Mouse (Mus musculus): ENCODE results near the gene Hddc3. TPM values are rescaled to one million over a fixed set of nuclear protein-coding genes. Genes with fewer than 3 reads are reported as not detected.

Gene Hddc3
- polyA plus RNA-seq, 1 experiment = 7.2 TPM

- TF ChIP-seq CTCF (IDR thresholded peaks at IDR 0.05; ENCODE audit: extremely low read depth, insufficient read length, insufficient replicate concordance, low read depth, low read length) (no peak), POLR2A (IDR thresholded peaks at IDR 0.05; ENCODE audit: low read depth, low read length) (no peak)
- Histone ChIP-seq H3K36me3 (ENCODE audit: control insufficient read depth, insufficient read depth, low read length) (no peaks in the 10 kb centered on the region), H3K27me3 (ENCODE audit: control insufficient read depth, insufficient read depth, low read length) (no peaks in the 10 kb centered on the region), H3K27ac (ENCODE audit: insufficient read depth, low read depth, low read length) (no peak overlapping the region), H3K4me1 (ENCODE audit: control insufficient read depth, insufficient read depth, insufficient read length, low read length) (peaks cover 19% of the 10 kb centered on the region; the same call in 1 of the 2 replicates), H3K4me3 (ENCODE audit: low read depth, low read length) (peak overlapping the region; percentile 73)
- WGBS = 23% methylated on average over 19 of the region's 19 CpGs
Observed at GRCm38 (mm10) chr7:80343270-80344018, 540 bp downstream of the Hddc3 start.

- Histone ChIP-seq H3K4me3 (ENCODE audit: low read depth, low read length) (no peak overlapping the region), H3K36me3 (ENCODE audit: control insufficient read depth, insufficient read depth, low read length) (peaks cover 4% of the 10 kb centered on the region; the same call in 1 of the 2 replicates), H3K4me1 (ENCODE audit: control insufficient read depth, insufficient read depth, insufficient read length, low read length) (peaks cover 11% of the 10 kb centered on the region; the same call in 1 of the 2 replicates), H3K27ac (ENCODE audit: insufficient read depth, low read depth, low read length) (no peak overlapping the region), H3K27me3 (ENCODE audit: control insufficient read depth, insufficient read depth, low read length) (no peaks in the 10 kb centered on the region)
- TF ChIP-seq POLR2A (IDR thresholded peaks at IDR 0.05; ENCODE audit: low read depth, low read length) (no peak), CTCF (IDR thresholded peaks at IDR 0.05; ENCODE audit: extremely low read depth, insufficient read length, insufficient replicate concordance, low read depth, low read length) (no peak)
- 54% methylated on average over 9 of the region's 9 CpGs for WGBS
Observed at GRCm38 (mm10) chr7:80346173-80346572, 3.3 kb downstream of the Hddc3 start.

- 71% methylated on average over 5 of the region's 5 CpGs for WGBS
- peak overlapping the region; percentile 16 for H3K27ac ChIP-seq (ENCODE audit: insufficient read depth, low read depth, low read length)
- peaks cover 4% of the 10 kb centered on the region; the same call in 1 of the 2 replicates for H3K36me3 ChIP-seq (ENCODE audit: control insufficient read depth, insufficient read depth, low read length)
- no peak for TF ChIP-seq CTCF (IDR thresholded peaks at IDR 0.05; ENCODE audit: extremely low read depth, insufficient read length, insufficient replicate concordance, low read depth, low read length)
- TF ChIP-seq POLR2A (IDR thresholded peaks at IDR 0.05; ENCODE audit: low read depth, low read length) = no peak
- H3K4me1 ChIP-seq (ENCODE audit: control insufficient read depth, insufficient read depth, insufficient read length, low read length) = peaks cover 11% of the 10 kb centered on the region; the same call in 1 of the 2 replicates
- no peak overlapping the region for H3K4me3 ChIP-seq (ENCODE audit: low read depth, low read length)
- no peaks in the 10 kb centered on the region for H3K27me3 ChIP-seq (ENCODE audit: control insufficient read depth, insufficient read depth, low read length)
Observed at GRCm38 (mm10) chr7:80346830-80347229, 3.9 kb downstream of the Hddc3 start.

- no peaks in the 10 kb centered on the region for H3K27me3 ChIP-seq (ENCODE audit: control insufficient read depth, insufficient read depth, low read length)
- H3K27ac ChIP-seq (ENCODE audit: insufficient read depth, low read depth, low read length) = peak overlapping the region; percentile 39
- H3K4me3 ChIP-seq (ENCODE audit: low read depth, low read length) = no peak overlapping the region
- TF ChIP-seq POLR2A (IDR thresholded peaks at IDR 0.05; ENCODE audit: low read depth, low read length) (no peak), CTCF (IDR thresholded peaks at IDR 0.05; ENCODE audit: extremely low read depth, insufficient read length, insufficient replicate concordance, low read depth, low read length) (no peak)
- H3K4me1 ChIP-seq (ENCODE audit: control insufficient read depth, insufficient read depth, insufficient read length, low read length) = peaks cover 9% of the 10 kb centered on the region; the same call in 1 of the 2 replicates
- peaks cover 4% of the 10 kb centered on the region; the same call in 1 of the 2 replicates for H3K36me3 ChIP-seq (ENCODE audit: control insufficient read depth, insufficient read depth, low read length)
- 74% methylated on average over 13 of the region's 13 CpGs for WGBS
Observed at GRCm38 (mm10) chr7:80347670-80348586, 5.0 kb downstream of the Hddc3 start.

- WGBS = 65% methylated on average over 2 of the region's 2 CpGs
- Histone ChIP-seq H3K27ac (ENCODE audit: insufficient read depth, low read depth, low read length) (no peak overlapping the region), H3K36me3 (ENCODE audit: control insufficient read depth, insufficient read depth, low read length) (peaks cover 4% of the 10 kb centered on the region; the same call in 1 of the 2 replicates), H3K4me1 (ENCODE audit: control insufficient read depth, insufficient read depth, insufficient read length, low read length) (peaks cover 3% of the 10 kb centered on the region; the same call in 1 of the 2 replicates), H3K4me3 (ENCODE audit: low read depth, low read length) (no peak overlapping the region), H3K27me3 (ENCODE audit: control insufficient read depth, insufficient read depth, low read length) (no peaks in the 10 kb centered on the region)
- TF ChIP-seq CTCF (IDR thresholded peaks at IDR 0.05; ENCODE audit: extremely low read depth, insufficient read length, insufficient replicate concordance, low read depth, low read length) (no peak), POLR2A (IDR thresholded peaks at IDR 0.05; ENCODE audit: low read depth, low read length) (no peak)
Observed at GRCm38 (mm10) chr7:80350808-80351207, 7.9 kb downstream of the Hddc3 start.

- no peaks in the 10 kb centered on the region for H3K4me1 ChIP-seq (ENCODE audit: control insufficient read depth, insufficient read depth, insufficient read length, low read length)
- no peak overlapping the region for H3K4me3 ChIP-seq (ENCODE audit: low read depth, low read length)
- no peaks in the 10 kb centered on the region for H3K27me3 ChIP-seq (ENCODE audit: control insufficient read depth, insufficient read depth, low read length)
- peaks cover 4% of the 10 kb centered on the region; the same call in 1 of the 2 replicates for H3K36me3 ChIP-seq (ENCODE audit: control insufficient read depth, insufficient read depth, low read length)
- TF ChIP-seq POLR2A (IDR thresholded peaks at IDR 0.05; ENCODE audit: low read depth, low read length) (no peak), CTCF (IDR thresholded peaks at IDR 0.05; ENCODE audit: extremely low read depth, insufficient read length, insufficient replicate concordance, low read depth, low read length) (no peak)
- no peak overlapping the region for H3K27ac ChIP-seq (ENCODE audit: insufficient read depth, low read depth, low read length)
- 93% methylated on average over 8 of the region's 8 CpGs for WGBS
Observed at GRCm38 (mm10) chr7:80352920-80353319, 10.0 kb downstream of the Hddc3 start.

Data from small intestine, adult 2 months (tissue).